Mouse (Mus musculus): ENCODE results near the gene Rad1.
"Not testable (repeated sequence)": the region's sequence is repeated elsewhere in the genome, so short reads cannot be mapped to it uniquely, and the experiment has no call there.

Gene Rad1

DNA sequence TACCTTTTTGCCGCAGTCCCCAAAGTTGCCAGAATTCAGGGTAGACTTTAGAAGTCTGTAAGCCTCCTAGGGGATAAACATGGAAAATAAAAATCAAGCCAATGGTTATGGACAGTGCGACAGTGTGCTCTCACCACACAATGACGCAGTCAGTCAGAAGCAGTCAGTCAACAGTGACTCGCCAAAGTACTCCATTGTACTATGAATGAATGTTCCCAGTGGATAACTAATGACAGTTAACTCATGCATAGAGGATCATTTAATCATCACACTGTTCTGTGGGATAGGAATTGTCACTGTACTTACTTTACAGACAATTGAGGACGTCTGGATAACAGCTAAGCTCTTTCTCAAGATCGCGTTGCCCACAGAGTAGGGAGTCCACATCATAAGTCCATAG, 29.3 kb downstream of the Rad1 start:
- DNase-seq (ENCODE audit: low spot score), result no peak

- no peak for DNase-seq (ENCODE audit: low spot score)
Observed at GRCm38 (mm10) chr15:10525896-10526295, 40.1 kb downstream of the Rad1 start.

GRCm38 (mm10) chr15:10531352-10531751, 45.5 kb downstream of the Rad1 start:
- no peak for DNase-seq (ENCODE audit: low spot score)

- DNase-seq (ENCODE audit: low spot score), result not testable (repeated sequence)
Observed at GRCm38 (mm10) chr15:10533361-10533760, 47.5 kb downstream of the Rad1 start.

DNA sequence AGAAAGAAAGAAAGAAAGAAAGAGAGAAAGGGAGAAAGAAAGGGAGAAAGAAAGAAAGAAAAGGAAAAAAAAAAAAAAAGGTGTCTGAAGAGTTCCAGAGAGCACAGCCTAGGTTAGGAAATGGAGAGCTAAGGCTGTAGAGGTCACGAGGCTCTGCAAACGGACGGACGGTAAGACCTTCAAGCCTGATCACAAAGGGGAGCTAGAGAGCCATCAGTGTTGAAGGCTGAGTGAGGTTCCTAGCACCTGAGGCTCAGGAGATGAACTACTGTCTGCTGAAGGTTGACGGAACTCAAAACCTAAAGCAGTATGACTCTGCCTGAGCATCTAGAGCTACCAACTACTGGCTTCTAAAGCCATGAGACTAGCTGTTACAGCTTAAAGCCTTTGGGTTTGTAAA, 48.8 kb downstream of the Rad1 start:
- DNase-seq (ENCODE audit: low spot score), result no peak

- no peak for DNase-seq (ENCODE audit: low spot score)
Observed at GRCm38 (mm10) chr15:10535969-10536368, 50.2 kb downstream of the Rad1 start.

DNA sequence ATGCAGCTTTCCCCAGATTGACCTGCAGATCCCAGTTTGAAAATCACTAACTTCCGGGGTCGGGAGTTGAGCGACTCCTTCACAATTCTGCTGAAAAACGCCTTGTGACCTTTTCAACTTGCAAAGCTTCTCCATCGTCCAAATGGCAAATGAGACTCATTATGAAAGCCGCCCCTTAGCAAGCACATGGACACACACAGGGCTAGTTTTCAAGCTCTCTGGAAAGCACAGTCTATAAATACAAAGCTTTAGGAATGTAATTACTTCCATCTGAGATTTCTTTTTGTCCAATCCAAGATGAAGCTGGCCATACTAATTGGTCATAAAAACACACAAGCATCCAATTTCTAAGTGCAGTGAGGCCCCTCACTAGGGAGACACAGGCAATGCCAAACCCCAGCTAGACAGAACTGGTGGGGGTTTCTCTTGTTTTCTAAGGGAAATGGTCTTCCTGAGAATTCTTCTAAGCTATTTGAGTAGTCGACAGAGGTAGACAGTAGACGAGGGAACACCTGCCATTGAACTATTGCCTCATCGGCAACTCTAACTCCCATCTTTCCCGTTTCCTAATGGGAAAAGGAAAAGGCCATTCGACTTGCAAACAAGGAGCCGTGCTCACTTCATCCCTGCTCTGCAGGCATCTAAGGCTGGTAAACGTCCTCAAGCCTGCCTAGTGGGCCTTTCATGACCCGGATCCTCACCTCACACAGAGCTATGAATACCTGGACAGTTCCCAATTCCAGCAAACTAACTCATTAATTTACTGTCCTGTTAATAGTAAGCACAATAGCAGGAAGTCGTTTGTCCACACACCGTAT, 54.7 kb downstream of the Rad1 start:
- DNase-seq (ENCODE audit: low spot score), result no peak

Measured in ovary, postnatal 14 days (tissue).